ENCODE assay signal across 8 mouse cellular contexts in genomic region chr4:46389612-46390341, GRCm38 (mm10). TPM values are rescaled to one million over a fixed set of nuclear protein-coding genes. Genes with fewer than 3 reads are reported as not detected.
DNase-seq lines count a peak whose midpoint lies in the region; ATAC-seq and TF ChIP-seq lines count a peak whose summit lies in the region.
"Had no signal": no experiment of that assay in that cellular context is flagged by ENCODE, and none has a peak within 500 bp of the region (broad histone marks: within the 10 kb centered on the region; RNA-seq: fewer than 3 reads in every experiment).

No protein-coding gene starts in this region.

- no peaks in the 10 kb centered on the region for H3K27me3 ChIP-seq in forebrain, postnatal 0 days (ENCODE audit: insufficient read depth, low read length)

- peaks cover 7% of the 10 kb centered on the region; the same call in 1 of the 2 replicates for H3K36me3 ChIP-seq in forebrain, postnatal 0 days (ENCODE audit: insufficient read depth)

- no peak for ATAC-seq in forebrain, postnatal 0 days

- peak; percentile 26 to 45 for DNase-seq in spleen, postnatal 36 days (ENCODE audit: low spot score in 2 of 2)
- no peak for DNase-seq in spleen, adult 12 weeks (ENCODE audit: low spot score)
- peak; percentile 68 for DNase-seq in brain, adult 2 months (ENCODE audit: low read depth, low spot score)
- peak; percentile 73 for DNase-seq in forebrain, postnatal 0 days
- DNase-seq in kidney, postnatal 4 days: peak; percentile 50 to 64
- peak; percentile 64 for DNase-seq in mesoderm, embryonic 11.5 days (ENCODE audit: low read depth, low spot score)
- DNase-seq in thymus, postnatal 10 days (ENCODE audit: low spot score in 2 of 2): peak; percentile 15 to 35

- H3K4me2 ChIP-seq in forebrain, postnatal 0 days (ENCODE audit: low read depth): peak overlapping the region; percentile 67

- H3K4me3 ChIP-seq in forebrain, postnatal 0 days (ENCODE audit: low read depth, low read length): peak overlapping the region; percentile 78

- peak; percentile 10; the same call in 1 of the 2 replicates for TF ChIP-seq CTCF in forebrain, postnatal 0 days (IDR thresholded peaks at IDR 0.05; ENCODE audit: low read depth)

- no peaks in the 10 kb centered on the region for H3K9me3 ChIP-seq in forebrain, postnatal 0 days (ENCODE audit: low read length)

- peak overlapping the region; percentile 89 for H3K9ac ChIP-seq in forebrain, postnatal 0 days

- H3K27ac ChIP-seq in forebrain, postnatal 0 days (ENCODE audit: low read depth, low read length): peak overlapping the region; percentile 94

- 2% methylated on average over 24 of the region's 24 CpGs for whole genome bisulfite sequencing in forebrain, postnatal 0 days

- H3K4me1 ChIP-seq in forebrain, postnatal 0 days (ENCODE audit: insufficient read depth): no peaks in the 10 kb centered on the region

RNA-seq across cellular contexts. Expression of gene Trmo, which starts 0.5 kb away (rescaled TPM):
- 9.0 and 10.4 TPM in 2 replicates for total RNA-seq in forebrain, postnatal 0 days (2014; rRNA removed)
- polyA plus RNA-seq in forebrain, postnatal 0 days (2015; fragmentation: Nextera tagmentation; extraction: Ambion mirVana): 6.5 and 6.7 TPM in 2 replicates

RNA-seq across cellular contexts. Expression of gene Hemgn, which starts 23.5 kb away (rescaled TPM):
- total RNA-seq in forebrain, postnatal 0 days (2014; rRNA removed): not detected in 2 replicates
- polyA plus RNA-seq in forebrain, postnatal 0 days (2015; fragmentation: Nextera tagmentation; extraction: Ambion mirVana): not detected in 2 replicates

RNA-seq across cellular contexts. Expression of gene Foxe1, which starts 46.4 kb away (rescaled TPM):
- total RNA-seq in forebrain, postnatal 0 days (2014; rRNA removed): 0.05 TPM in 1 of 2 replicates, not detected in the other
- not detected in 2 replicates for polyA plus RNA-seq in forebrain, postnatal 0 days (2015; fragmentation: Nextera tagmentation; extraction: Ambion mirVana)
- total RNA-seq: hematopoietic stem cell, adult 5-6 weeks had no signal
